Mouse (Mus musculus): ENCODE results near the gene Tbl3.

DNA sequence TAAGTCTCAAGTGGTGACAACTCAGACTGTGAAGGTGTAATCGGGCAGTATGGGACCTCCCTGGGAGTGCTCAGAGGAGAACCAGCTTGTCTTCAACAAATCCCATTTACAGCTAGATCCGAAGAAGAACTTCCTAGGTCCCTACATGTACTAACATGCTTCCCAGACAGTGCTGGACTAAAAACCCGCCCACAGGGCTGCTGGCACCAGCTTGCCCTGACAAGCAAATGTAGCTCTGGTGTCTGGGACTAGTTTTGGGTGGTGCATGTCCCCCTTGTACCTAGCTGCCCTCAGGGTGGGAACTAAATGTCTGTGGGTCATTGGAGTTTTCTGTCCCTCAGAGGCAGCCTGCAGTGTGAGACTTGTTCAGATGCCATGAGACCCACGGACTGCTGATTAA, 44.1 kb upstream of the Tbl3 start:
- TF ChIP-seq TCF12 (IDR thresholded peaks at IDR 0.05; ENCODE audit: insufficient read depth, poor library complexity, severe bottlenecking): no peak
- TF ChIP-seq MAX (IDR thresholded peaks at IDR 0.05; ENCODE audit: low read depth): no peak
- no peak for TF ChIP-seq POLR2A (IDR thresholded peaks at IDR 0.05; ENCODE audit: insufficient read length, low read depth)
- TF ChIP-seq E2F4 (IDR thresholded peaks at IDR 0.05; ENCODE audit: insufficient read depth): no peak
- no peak for TF ChIP-seq REST (IDR thresholded peaks at IDR 0.05; ENCODE audit: insufficient read depth, insufficient read length)
- no peak for TF ChIP-seq CEBPB (IDR thresholded peaks at IDR 0.05; ENCODE audit: insufficient read depth, poor library complexity, severe bottlenecking)

Data from myocyte (in vitro differentiated cells).